ENCODE assay signal across 8 mouse cellular contexts in genomic region chr3:89322514-89323165, GRCm38 (mm10). TPM values are rescaled to one million over a fixed set of nuclear protein-coding genes. Genes with fewer than 3 reads are reported as not detected.
DNase-seq lines count a peak whose midpoint lies in the region; ATAC-seq lines count a peak whose summit lies in the region.

Gene Efna3 (minus strand): TSS chr3:89322965.

- peak within 1 kb of the TSS; percentile 70 for H3K4me3 ChIP-seq in forebrain, embryonic 10.5 days
- H3K4me3 ChIP-seq in heart, embryonic 14.5 days (ENCODE audit: control insufficient read depth in 1 of 2, insufficient read depth in 1 of 2, low read depth in 1 of 2, low read length in 2 of 2) = peak within 1 kb of the TSS; percentile 51 to 56

- H3K27me3 ChIP-seq in forebrain, embryonic 10.5 days (ENCODE audit: poor library complexity, severe bottlenecking) = peaks cover 77% of the 10 kb centered on the region
- H3K27me3 ChIP-seq in heart, embryonic 14.5 days (ENCODE audit: control insufficient read depth, insufficient read depth, low read length) = peaks cover 59% of the 10 kb centered on the region

- peak within 1 kb of the TSS; percentile 99 for H3K4me2 ChIP-seq in heart, embryonic 14.5 days (ENCODE audit: low read length)

- peak within 1 kb of the TSS; percentile 78 for H3K27ac ChIP-seq in forebrain, embryonic 10.5 days
- H3K27ac ChIP-seq in heart, embryonic 14.5 days (replicated peaks in 1 of 2; ENCODE audit: control insufficient read depth in 1 of 2, insufficient read depth in 1 of 2, low read depth in 2 of 2, low read length in 2 of 2) = no peak within 1 kb of the TSS

- H3K36me3 ChIP-seq in forebrain, embryonic 10.5 days (replicated peaks) = no peaks in the 10 kb centered on the region
- no peaks in the 10 kb centered on the region for H3K36me3 ChIP-seq in heart, embryonic 14.5 days (ENCODE audit: control insufficient read depth, insufficient read depth, low read length)

- peak within 1 kb of the TSS; percentile 62 for H3K9ac ChIP-seq in heart, embryonic 14.5 days (ENCODE audit: low read length)

- peaks cover 61% of the 10 kb centered on the region for H3K4me1 ChIP-seq in forebrain, embryonic 10.5 days
- peaks cover 21 to 39% of the 10 kb centered on the region in 2 experiments; a peak in 3 of 4 replicates for H3K4me1 ChIP-seq in heart, embryonic 14.5 days (ENCODE audit: control insufficient read depth in 2 of 2, insufficient read depth in 2 of 2, low read length in 2 of 2)

- DNase-seq in urinary bladder, adult 18-20 months (ENCODE audit: low spot score in 2 of 2) = peak; percentile 54 to 80
- DNase-seq in urinary bladder, adult 2 months (ENCODE audit: low spot score) = no peak
- peak; percentile 77 for DNase-seq in forebrain, embryonic 10.5 days (ENCODE audit: extremely low spot score, low spot score)
- peak; percentile 81 for DNase-seq in kidney, postnatal 10 days
- peak; percentile 68 for DNase-seq in liver
- peak; percentile 53 for DNase-seq in naive thymus-derived CD4-positive, alpha-beta T cell, adult 2 months (ENCODE audit: low read depth)
- peak; percentile 74 for DNase-seq in testis, postnatal 14 days (ENCODE audit: low spot score)

- under 1% methylated on average over 53 of the region's 53 CpGs for WGBS in forebrain, embryonic 10.5 days
- under 1% methylated on average over 44 of the region's 53 CpGs for WGBS in heart, embryonic 14.5 days

- ATAC-seq in heart, embryonic 14.5 days (ENCODE audit: insufficient number of reproducible peaks, insufficient read depth, low FRiP score, low read depth) = peak; percentile 19; the same call in 1 of the 2 replicates

- no peaks in the 10 kb centered on the region for H3K9me3 ChIP-seq in forebrain, embryonic 10.5 days
- no peaks in the 10 kb centered on the region for H3K9me3 ChIP-seq in heart, embryonic 14.5 days (ENCODE audit: control insufficient read depth, low read length)

RNA-seq across cellular contexts. Expression of gene Efna3, which starts in this region (rescaled TPM):
- polyA plus RNA-seq in urinary bladder, adult 2 months (2012; rRNA removed) = 0.36 and 0.55 TPM in 2 replicates
- polyA plus RNA-seq in forebrain, embryonic 10.5 days (2016; fragmentation: Nextera tagmentation; extraction: Ambion mirVana) = 3.0 and 4.0 TPM in 2 replicates
- polyA plus RNA-seq in heart, embryonic 14.5 days (2014; fragmentation: Nextera tagmentation; extraction: Ambion mirVana) = 0.78 and 1.1 TPM in 2 replicates
